Mouse (Mus musculus) C2C12 (cell line): ENCODE measurements around the gene Gm7247. TPM values are rescaled to one million over a fixed set of nuclear protein-coding genes. Genes with fewer than 3 reads are reported as not detected.
"Not testable (repeated sequence)": the region's sequence is repeated elsewhere in the genome, so short reads cannot be mapped to it uniquely, and the experiment has no call there.

Source experiments
- H3K27me3 ChIP-seq: one replicate; pipeline ENCODE4 v1.6.1; 2011; ENCODE audit not compliant: control insufficient read depth, insufficient read depth, insufficient read length
- H3K36me3 ChIP-seq: one replicate; pipeline ENCODE4 v1.6.1; 2011; ENCODE audit not compliant: control insufficient read depth, insufficient read depth
- H3K4me3 ChIP-seq: one replicate; pipeline ENCODE4 v1.5.1; 2011; ENCODE audit warnings: mild to moderate bottlenecking, control low read depth; ENCODE audit not compliant: poor library complexity, insufficient read depth, severe bottlenecking
- H3K79me2 ChIP-seq: one replicate; pipeline ENCODE4 v1.6.1; 2011; ENCODE audit not compliant: control insufficient read depth, insufficient read depth
- H3K79me3 ChIP-seq: one replicate; pipeline ENCODE4 v1.6.1; 2011; ENCODE audit warnings: low read depth, control low read depth
- H3ac ChIP-seq: one replicate; pipeline ENCODE3; 2011; ENCODE audit warnings: low read depth; ENCODE audit not compliant: control insufficient read depth, insufficient read length
- CEBPB ChIP-seq: IDR thresholded peaks from one replicate; pipeline ENCODE4 v1.6.1; 2011; ENCODE audit warnings: low read depth, mild to moderate bottlenecking, control low read depth, moderate library complexity
- CTCF ChIP-seq: IDR thresholded peaks from one replicate; pipeline ENCODE4 v1.5.1; 2011; ENCODE audit not compliant: control insufficient read depth, insufficient read depth, insufficient read length
- FOSL1 ChIP-seq: IDR thresholded peaks from one replicate; pipeline ENCODE4 v1.8.0; 2011; ENCODE audit warnings: mild to moderate bottlenecking, low read length; ENCODE audit not compliant: poor library complexity, insufficient read depth, severe bottlenecking
- MAX ChIP-seq: IDR thresholded peaks from one replicate; pipeline ENCODE4 v1.6.1; 2011; ENCODE audit warnings: mild to moderate bottlenecking, control low read depth
- MYOD1 ChIP-seq: IDR thresholded peaks from one replicate; pipeline ENCODE4 v1.6.1; 2011; ENCODE audit warnings: low read depth; ENCODE audit not compliant: control insufficient read depth, insufficient read length
- MYOG ChIP-seq: IDR thresholded peaks from one replicate; pipeline ENCODE4 v1.6.1; 2011; ENCODE audit not compliant: control insufficient read depth, insufficient read length; ENCODE audit errors: extremely low read depth
- USF1 ChIP-seq: IDR thresholded peaks from one replicate; pipeline ENCODE4 v1.6.1; 2011; ENCODE audit warnings: low read depth, mild to moderate bottlenecking, control low read depth, moderate library complexity
- polyA plus RNA-seq: library from polyadenylated mRNA; unstranded; fragments of >200 nt; fragmentation: generic; extraction: Trizol; gene quantifications from one replicate; pipeline ENCODE4 v1.2.1, GENCODE M21; 2012; ENCODE audit warnings: missing spikeins

Gene Gm7247
- polyA plus RNA-seq, 1 experiment, result not detected

- H3ac ChIP-seq, result no peak overlapping the region
- no peaks in the 10 kb centered on the region for H3K27me3 ChIP-seq
- H3K4me3 ChIP-seq, result no peak overlapping the region
- H3K79me3 ChIP-seq, result no peaks in the 10 kb centered on the region
- H3K36me3 ChIP-seq, result no peaks in the 10 kb centered on the region
- H3K79me2 ChIP-seq, result no peaks in the 10 kb centered on the region
- TF ChIP-seq MYOD1 (no peak), CEBPB (no peak), MAX (no peak), USF1 (no peak), CTCF (no peak), FOSL1 (no peak), MYOG (no peak)
Measured at GRCm38 (mm10) chr14:51385741-51386140, 24.2 kb downstream of the Gm7247 start.

GRCm38 (mm10) chr14:51387768-51388167, 26.2 kb downstream of the Gm7247 start:
- Histone ChIP-seq H3ac (no peak overlapping the region), H3K79me2 (no peaks in the 10 kb centered on the region), H3K36me3 (no peaks in the 10 kb centered on the region), H3K4me3 (no peak overlapping the region), H3K79me3 (no peaks in the 10 kb centered on the region), H3K27me3 (no peaks in the 10 kb centered on the region)
- TF ChIP-seq FOSL1 (no peak), CTCF (no peak), MAX (no peak), USF1 (no peak), MYOG (no peak), MYOD1 (no peak), CEBPB (no peak)

- H3K79me2 ChIP-seq, result no peaks in the 10 kb centered on the region
- no peak overlapping the region for H3K4me3 ChIP-seq
- H3K79me3 ChIP-seq, result no peaks in the 10 kb centered on the region
- H3K36me3 ChIP-seq, result no peaks in the 10 kb centered on the region
- H3ac ChIP-seq, result no peak overlapping the region
- H3K27me3 ChIP-seq, result no peaks in the 10 kb centered on the region
- TF ChIP-seq FOSL1, result no peak
- TF ChIP-seq CEBPB, result no peak
- TF ChIP-seq USF1, result no peak
- TF ChIP-seq CTCF, result no peak
- no peak for TF ChIP-seq MYOG
- no peak for TF ChIP-seq MAX
- no peak for TF ChIP-seq MYOD1
Measured at GRCm38 (mm10) chr14:51388222-51388621, 26.7 kb downstream of the Gm7247 start.

- TF ChIP-seq FOSL1 (no peak), MAX (no peak), MYOD1 (no peak), USF1 (no peak), MYOG (no peak), CEBPB (no peak), CTCF (no peak)
- no peak within 1 kb of the TSS for H3ac ChIP-seq
Measured at GRCm38 (mm10) chr14:51410520-51410919, 49.0 kb downstream of the Gm7247 start, which contains the start of gene Vmn2r88. TSS of gene Vmn2r88 (plus strand) at chr14:51410820.

GRCm38 (mm10) chr14:51423885-51424284, 62.3 kb downstream of the Gm7247 start:
- no peaks in the 10 kb centered on the region for H3K79me3 ChIP-seq
- TF ChIP-seq CTCF (no peak), USF1 (no peak)
- H3K36me3 ChIP-seq, result no peaks in the 10 kb centered on the region
- H3K4me3 ChIP-seq, result no peak overlapping the region
- H3ac ChIP-seq, result no peak overlapping the region
- H3K79me2 ChIP-seq, result no peaks in the 10 kb centered on the region
- no peaks in the 10 kb centered on the region for H3K27me3 ChIP-seq

More at GRCm38 (mm10) chr14:51410520-51410919, 49.0 kb downstream of the Gm7247 start, which contains the start of gene Vmn2r88:
- no peak within 1 kb of the TSS for H3K4me3 ChIP-seq
- no peaks in the 10 kb centered on the region for H3K27me3 ChIP-seq
- H3K79me2 ChIP-seq, result no peaks in the 10 kb centered on the region
- H3K36me3 ChIP-seq, result no peaks in the 10 kb centered on the region
- H3K79me3 ChIP-seq, result no peaks in the 10 kb centered on the region

GRCm38 (mm10) chr14:51430138-51430537, 68.6 kb downstream of the Gm7247 start:
- H3K4me3 ChIP-seq, H3K27me3 ChIP-seq, H3K79me3 ChIP-seq, H3K79me2 ChIP-seq, H3K36me3 ChIP-seq, H3ac ChIP-seq: not testable (repeated sequence)

- H3K4me3 ChIP-seq, result no peak overlapping the region
- H3ac ChIP-seq, result no peak overlapping the region
- no peaks in the 10 kb centered on the region for H3K36me3 ChIP-seq
- H3K79me3 ChIP-seq, result no peaks in the 10 kb centered on the region
- no peaks in the 10 kb centered on the region for H3K27me3 ChIP-seq
- no peak for TF ChIP-seq MYOG
- no peak for TF ChIP-seq CTCF
- TF ChIP-seq USF1, result no peak
- TF ChIP-seq MAX, result no peak
- no peak for TF ChIP-seq FOSL1
- TF ChIP-seq MYOD1, result no peak
- TF ChIP-seq CEBPB, result no peak
- H3K79me2 ChIP-seq, result no peaks in the 10 kb centered on the region
Measured at GRCm38 (mm10) chr14:51434546-51434945, 73.0 kb downstream of the Gm7247 start.
